27 mouse cellular contexts compared by ENCODE assay signal in genomic region chr16:26462835-26463234, GRCm38 (mm10). TPM values are rescaled to one million over a fixed set of nuclear protein-coding genes. Genes with fewer than 3 reads are reported as not detected.
"Had no signal": no experiment of that assay in that cellular context is flagged by ENCODE, and none has a peak within 500 bp of the region (broad histone marks: within the 10 kb centered on the region; RNA-seq: fewer than 3 reads in every experiment).

Gene Cldn16, plus strand, starts transcription at chr16:26463135.

- H3K27ac ChIP-seq: limb, embryonic 12.5 days; limb, embryonic 15.5 days; liver, embryonic 14.5 days; macrophage; midbrain, embryonic 12.5 days; midbrain, embryonic 15.5 days; neural tube, embryonic 12.5 days; neural tube, embryonic 15.5 days had no signal

- H3K9me3 ChIP-seq: limb, embryonic 12.5 days; limb, embryonic 15.5 days; midbrain, embryonic 12.5 days; midbrain, embryonic 15.5 days; neural tube, embryonic 12.5 days; neural tube, embryonic 15.5 days had no signal

- H3K36me3 ChIP-seq: limb, embryonic 12.5 days; limb, embryonic 15.5 days; midbrain, embryonic 12.5 days; midbrain, embryonic 15.5 days; neural tube, embryonic 12.5 days; neural tube, embryonic 15.5 days had no signal

- H3K4me3 ChIP-seq: limb, embryonic 12.5 days; limb, embryonic 15.5 days; midbrain, embryonic 12.5 days; midbrain, embryonic 15.5 days; neural tube, embryonic 12.5 days; neural tube, embryonic 15.5 days had no signal

- H3K9ac ChIP-seq: limb, embryonic 12.5 days; limb, embryonic 15.5 days; liver, embryonic 14.5 days; liver, postnatal 0 days; lung, embryonic 14.5 days; midbrain, embryonic 12.5 days; midbrain, embryonic 15.5 days; neural tube, embryonic 12.5 days; neural tube, embryonic 15.5 days had no signal

- H3K27me3 ChIP-seq: limb, embryonic 12.5 days; limb, embryonic 15.5 days; midbrain, embryonic 12.5 days; midbrain, embryonic 15.5 days; neural tube, embryonic 12.5 days; neural tube, embryonic 15.5 days had no signal

- ATAC-seq: liver, postnatal 0 days; lung, postnatal 0 days; midbrain, embryonic 15.5 days had no signal

- H3K4me2 ChIP-seq: limb, embryonic 12.5 days; limb, embryonic 15.5 days; liver, embryonic 11.5 days; lung, embryonic 14.5 days; midbrain, embryonic 12.5 days; midbrain, embryonic 15.5 days; neural tube, embryonic 12.5 days; neural tube, embryonic 15.5 days had no signal

- DNase-seq: left cerebral cortex, postnatal 4 days; liver, postnatal 0 days; lung, embryonic 14.5 days; retina, postnatal 1 day; right cerebral cortex, postnatal 25 days; spleen, adult 18-20 months; thymus, adult 18-20 months; thymus, postnatal 36 days had no signal

- H3K4me1 ChIP-seq: limb, embryonic 12.5 days; limb, embryonic 15.5 days; midbrain, embryonic 12.5 days; midbrain, embryonic 15.5 days; neural tube, embryonic 12.5 days; neural tube, embryonic 15.5 days had no signal

RNA-seq across cellular contexts. Expression of gene Cldn16, which starts in this region (rescaled TPM):
- total RNA-seq: layer of hippocampus, adult 8-10 months; layer of hippocampus, postnatal 14 days; left cerebral cortex, adult 8-10 months; left cerebral cortex, postnatal 14 days; left cerebral cortex, postnatal 4 days; megakaryocyte, adult 5-6 weeks had no signal
- polyA plus RNA-seq: intestine, embryonic 14.5 days; limb, embryonic 15.5 days; liver, embryonic 11.5 days; liver, embryonic 14.5 days; liver, postnatal 0 days; lung, embryonic 14.5 days; lung, postnatal 0 days; macrophage; midbrain, embryonic 12.5 days; midbrain, embryonic 15.5 days; neural tube, embryonic 12.5 days; neural tube, embryonic 15.5 days; stomach, embryonic 16.5 days; testis, adult 2 months; urinary bladder, adult 2 months had no signal
